Mouse (Mus musculus) heart, embryonic 15.5 days (tissue): ENCODE results near the gene Pde2a. TPM values are rescaled to one million over a fixed set of nuclear protein-coding genes. Genes with fewer than 3 reads are reported as not detected.

Source experiments
- ATAC-seq: fragments of 200-750 bp; cut with Nextera tagmentation; replicated peaks from 2 replicates; pipeline ENCODE4 v1.8.0; 2017; ENCODE audit warnings: low read depth, moderate TSS enrichment; ENCODE audit not compliant: insufficient number of reproducible peaks, insufficient read depth, low FRiP score
- H3K27ac ChIP-seq: fragments of 300-500 bp; sonication (generic); 2 replicates; pipeline ENCODE4 v1.5.1; 2015; ENCODE audit warnings: mild to moderate bottlenecking, inconsistent platforms
- H3K27me3 ChIP-seq: fragments of 300-500 bp; sonication (generic); 2 replicates; pipeline ENCODE4 v1.6.1; 2015; ENCODE audit warnings: inconsistent platforms
- H3K36me3 ChIP-seq: fragments of 300-500 bp; sonication (generic); 2 replicates; pipeline ENCODE4 v1.6.1; 2015; ENCODE audit warnings: mild to moderate bottlenecking, inconsistent platforms
- H3K4me1 ChIP-seq: fragments of 300-500 bp; sonication (generic); replicated peaks from 2 replicates; pipeline ENCODE4 v1.6.1; 2015; ENCODE audit warnings: inconsistent platforms
- H3K4me2 ChIP-seq: fragments of 300-500 bp; sonication (generic); 2 replicates; pipeline ENCODE4 v1.6.1; 2015; ENCODE audit warnings: inconsistent platforms, mild to moderate bottlenecking, moderate library complexity
- H3K4me3 ChIP-seq: fragments of 300-500 bp; sonication (generic); 2 replicates; pipeline ENCODE4 v1.5.1; 2015; ENCODE audit warnings: mild to moderate bottlenecking, inconsistent platforms
- H3K9ac ChIP-seq: fragments of 300-500 bp; sonication (generic); 2 replicates; pipeline ENCODE4 v1.6.1; 2015; ENCODE audit warnings: mild to moderate bottlenecking, inconsistent platforms
- H3K9me3 ChIP-seq: fragments of 300-500 bp; sonication (generic); replicated peaks from 2 replicates; pipeline ENCODE4 v1.6.1; 2016; ENCODE audit warnings: inconsistent platforms
- WGBS: fragments of 180-500 bp; shearing (Covaris S2); methylation state at CpG from one replicate; pipeline ENCODE4 v1.1.7; 2015; ENCODE audit warnings: mixed read lengths; 5-methylcytosine and 5-hydroxymethylcytosine counted together
- polyA plus RNA-seq: library from polyadenylated mRNA; unstranded; fragments of >200 nt; fragmentation: Nextera tagmentation; extraction: Ambion mirVana; gene quantifications from 2 replicates; pipeline ENCODE4 v1.2.1, GENCODE M21; 2015

Gene Pde2a
- polyA plus RNA-seq, 1 experiment from 2014 or later, result 16.3 TPM

GRCm38 (mm10) chr7:101423970-101424369 lies 2.5 kb downstream of the Pde2a start:
- no peak overlapping the region for H3K27ac ChIP-seq
- H3K4me2 ChIP-seq, result no peak overlapping the region
- H3K4me1 ChIP-seq, result no peaks in the 10 kb centered on the region
- no peaks in the 10 kb centered on the region for H3K36me3 ChIP-seq
- H3K9me3 ChIP-seq, result no peaks in the 10 kb centered on the region
- H3K9ac ChIP-seq, result no peak overlapping the region
- ATAC-seq, result no peak; the same call in 1 of the 2 replicates
- H3K4me3 ChIP-seq, result no peak overlapping the region
- H3K27me3 ChIP-seq, result peaks cover 55% of the 10 kb centered on the region
- 58% methylated on average over 6 of the region's 6 CpGs for WGBS

- Histone ChIP-seq H3K27me3 (peaks cover 34% of the 10 kb centered on the region), H3K27ac (no peak overlapping the region), H3K36me3 (no peaks in the 10 kb centered on the region), H3K4me3 (no peak overlapping the region), H3K9ac (no peak overlapping the region), H3K4me2 (no peak overlapping the region), H3K9me3 (no peaks in the 10 kb centered on the region), H3K4me1 (no peaks in the 10 kb centered on the region)
- 64% methylated on average over 8 of the region's 8 CpGs for WGBS
- ATAC-seq, result no peak
Measured at GRCm38 (mm10) chr7:101426692-101427091, 5.2 kb downstream of the Pde2a start.

- H3K27me3 ChIP-seq, result peaks cover 25% of the 10 kb centered on the region
- H3K36me3 ChIP-seq, result no peaks in the 10 kb centered on the region
Measured at GRCm38 (mm10) chr7:101427736-101428135, 6.2 kb downstream of the Pde2a start.

GRCm38 (mm10) chr7:101435038-101435437 lies 13.5 kb downstream of the Pde2a start:
- H3K27me3 ChIP-seq, result peaks cover 4% of the 10 kb centered on the region
- no peaks in the 10 kb centered on the region for H3K36me3 ChIP-seq
- no peak overlapping the region for H3K4me3 ChIP-seq
- ATAC-seq, result no peak
- WGBS, result 58% methylated on average over 6 of the region's 6 CpGs
- H3K4me1 ChIP-seq, result no peaks in the 10 kb centered on the region
- H3K27ac ChIP-seq, result no peak overlapping the region
- no peak overlapping the region for H3K9ac ChIP-seq
- no peak overlapping the region for H3K4me2 ChIP-seq
- no peaks in the 10 kb centered on the region for H3K9me3 ChIP-seq

More at GRCm38 (mm10) chr7:101427736-101428135, 6.2 kb downstream of the Pde2a start:
- H3K27ac ChIP-seq, result no peak overlapping the region
- 10% methylated on average over 2 of the region's 2 CpGs for WGBS
- H3K9me3 ChIP-seq, result no peaks in the 10 kb centered on the region
- ATAC-seq, result no peak
- no peak overlapping the region for H3K4me2 ChIP-seq
- no peaks in the 10 kb centered on the region for H3K4me1 ChIP-seq
- H3K4me3 ChIP-seq, result no peak overlapping the region
- H3K9ac ChIP-seq, result no peak overlapping the region

GRCm38 (mm10) chr7:101437876-101438275 lies 16.4 kb downstream of the Pde2a start:
- WGBS, result 15% methylated on average over 1 of the region's 1 CpGs
- H3K4me2 ChIP-seq, result no peak overlapping the region
- H3K36me3 ChIP-seq, result no peaks in the 10 kb centered on the region
- H3K9me3 ChIP-seq, result no peaks in the 10 kb centered on the region
- no peaks in the 10 kb centered on the region for H3K4me1 ChIP-seq
- no peak overlapping the region for H3K27ac ChIP-seq
- H3K27me3 ChIP-seq, result peaks cover 7% of the 10 kb centered on the region
- H3K4me3 ChIP-seq, result no peak overlapping the region
- ATAC-seq, result no peak
- H3K9ac ChIP-seq, result no peak overlapping the region

- Histone ChIP-seq H3K4me2 (no peak overlapping the region), H3K27me3 (peaks cover 26% of the 10 kb centered on the region), H3K4me3 (no peak overlapping the region), H3K27ac (no peak overlapping the region), H3K36me3 (no peaks in the 10 kb centered on the region), H3K9me3 (no peaks in the 10 kb centered on the region), H3K9ac (no peak overlapping the region), H3K4me1 (no peaks in the 10 kb centered on the region)
- 71% methylated on average over 10 of the region's 10 CpGs for WGBS
- ATAC-seq, result no peak
Measured at GRCm38 (mm10) chr7:101443093-101443492, 21.6 kb downstream of the Pde2a start.

GRCm38 (mm10) chr7:101444211-101444610 lies 22.7 kb downstream of the Pde2a start:
- no peak for ATAC-seq

GRCm38 (mm10) chr7:101449855-101450254 lies 28.4 kb downstream of the Pde2a start:
- no peak for ATAC-seq
- Histone ChIP-seq H3K9ac (no peak overlapping the region), H3K27ac (no peak overlapping the region), H3K4me3 (no peak overlapping the region), H3K4me2 (no peak overlapping the region), H3K27me3 (peaks cover 56% of the 10 kb centered on the region), H3K36me3 (no peaks in the 10 kb centered on the region), H3K4me1 (peaks cover 13% of the 10 kb centered on the region), H3K9me3 (no peaks in the 10 kb centered on the region)
- 21% methylated on average over 3 of the region's 3 CpGs for WGBS

More at GRCm38 (mm10) chr7:101444211-101444610, 22.7 kb downstream of the Pde2a start:
- no peak overlapping the region for H3K4me3 ChIP-seq
- no peaks in the 10 kb centered on the region for H3K36me3 ChIP-seq
- WGBS, result 86% methylated on average over 4 of the region's 4 CpGs
- H3K9me3 ChIP-seq, result no peaks in the 10 kb centered on the region
- no peak overlapping the region for H3K27ac ChIP-seq
- H3K4me1 ChIP-seq, result no peaks in the 10 kb centered on the region
- no peak overlapping the region for H3K4me2 ChIP-seq
- H3K27me3 ChIP-seq, result peaks cover 34% of the 10 kb centered on the region
- H3K9ac ChIP-seq, result no peak overlapping the region

- Histone ChIP-seq H3K9ac (peak overlapping the region; percentile 47), H3K4me3 (peak overlapping the region; percentile 61), H3K4me1 (peaks cover 14% of the 10 kb centered on the region), H3K36me3 (no peaks in the 10 kb centered on the region), H3K4me2 (peak overlapping the region; percentile 97), H3K27me3 (peaks cover 65% of the 10 kb centered on the region), H3K9me3 (no peaks in the 10 kb centered on the region), H3K27ac (no peak overlapping the region)
- ATAC-seq, result peak; percentile 81
- WGBS, result under 1% methylated on average over 45 of the region's 68 CpGs
Measured at GRCm38 (mm10) chr7:101450422-101451401, 29.2 kb downstream of the Pde2a start.

- Histone ChIP-seq H3K4me2 (peak overlapping the region; percentile 97), H3K9me3 (no peaks in the 10 kb centered on the region), H3K27ac (no peak overlapping the region), H3K4me3 (peak overlapping the region; percentile 61), H3K27me3 (peaks cover 67% of the 10 kb centered on the region), H3K4me1 (peaks cover 19% of the 10 kb centered on the region), H3K9ac (peak overlapping the region; percentile 21; the same call in 1 of the 2 replicates), H3K36me3 (no peaks in the 10 kb centered on the region)
- 82% methylated on average over 3 of the region's 3 CpGs for WGBS
- no peak for ATAC-seq
Measured at GRCm38 (mm10) chr7:101452669-101453068, 31.2 kb downstream of the Pde2a start.

GRCm38 (mm10) chr7:101453296-101453695 lies 31.8 kb downstream of the Pde2a start:
- no peak overlapping the region for H3K9ac ChIP-seq
- no peak overlapping the region for H3K27ac ChIP-seq
- no peak for ATAC-seq
- peaks cover 24% of the 10 kb centered on the region for H3K4me1 ChIP-seq
- no peaks in the 10 kb centered on the region for H3K9me3 ChIP-seq
- H3K4me3 ChIP-seq, result peak overlapping the region; percentile 61
- WGBS, result 84% methylated on average over 3 of the region's 3 CpGs
- peaks cover 61% of the 10 kb centered on the region for H3K27me3 ChIP-seq
- no peaks in the 10 kb centered on the region for H3K36me3 ChIP-seq
- H3K4me2 ChIP-seq, result peak overlapping the region; percentile 97
